Mouse (Mus musculus) midbrain, embryonic 14.5 days (tissue): ENCODE data around the gene Camk1d. TPM values are rescaled to one million over a fixed set of nuclear protein-coding genes. Genes with fewer than 3 reads are reported as not detected.
A peak's percentile ranks its signal among the peaks of the same experiment; 100 is the strongest.

Experiments used
- ATAC-seq: fragments of 200-750 bp; cut with Nextera tagmentation; 2 replicates; pipeline ENCODE4 v1.8.0; 2017; ENCODE audit warnings: moderate number of reproducible peaks, moderate library complexity; ENCODE audit not compliant: low FRiP score, low TSS enrichment
- DNase-seq: peaks from one replicate; pipeline ENCODE4 v3.0.0-alpha.2; 2015
- H3K27ac ChIP-seq: fragments of 300-500 bp; sonication (generic); replicated peaks from 2 replicates; pipeline ENCODE4 v1.5.1; 2014; ENCODE audit warnings: mild to moderate bottlenecking, low read depth, low read length, moderate library complexity
- H3K27me3 ChIP-seq: fragments of 300-500 bp; sonication (generic); 2 replicates; pipeline ENCODE4 v1.6.1; 2014; ENCODE audit warnings: low read length, control low read depth, mixed read lengths; ENCODE audit not compliant: control insufficient read depth, insufficient read depth
- H3K36me3 ChIP-seq: fragments of 300-500 bp; sonication (generic); 2 replicates; pipeline ENCODE4 v1.6.1; 2014; ENCODE audit warnings: low read length, control low read depth; ENCODE audit not compliant: control insufficient read depth, insufficient read depth
- H3K4me1 ChIP-seq: fragments of 300-500 bp; sonication (generic); 2 replicates; pipeline ENCODE4 v1.6.1; 2014; ENCODE audit warnings: mild to moderate bottlenecking, antibody characterized with exemption, low read length, control low read depth; ENCODE audit not compliant: control insufficient read depth, insufficient read depth
- H3K4me2 ChIP-seq: fragments of 300-500 bp; sonication (generic); 2 replicates; pipeline ENCODE4 v1.6.1; 2014; ENCODE audit warnings: mild to moderate bottlenecking, low read length, moderate library complexity
- H3K4me3 ChIP-seq: fragments of 300-500 bp; sonication (generic); replicated peaks from 2 replicates; pipeline ENCODE4 v1.5.1; 2014; ENCODE audit warnings: low read depth, low read length
- H3K9ac ChIP-seq: fragments of 300-500 bp; sonication (generic); replicated peaks from 2 replicates; pipeline ENCODE4 v1.6.1; 2014; ENCODE audit warnings: mild to moderate bottlenecking, low read length, moderate library complexity
- H3K9me3 ChIP-seq: fragments of 300-500 bp; sonication (generic); 2 replicates; pipeline ENCODE4 v1.6.1; 2016; ENCODE audit warnings: low read length, control low read depth, mixed read lengths; ENCODE audit not compliant: control insufficient read depth
- WGBS: fragments of 180-500 bp; shearing (Covaris S2); extraction: QIAGEN DNeasy Blood & Tissue Kit; methylation state at CpG from one replicate; pipeline ENCODE4 v1.1.7; 2014; 5-methylcytosine and 5-hydroxymethylcytosine counted together
- polyA plus RNA-seq: library from polyadenylated mRNA; unstranded; fragments of >200 nt; fragmentation: Nextera tagmentation; extraction: Ambion mirVana; gene quantifications from 2 replicates; pipeline ENCODE4 v1.2.1, GENCODE M21; 2014

The Camk1d gene
- polyA plus RNA-seq, 1 experiment from 2014 or later = 6.0 TPM

DNA sequence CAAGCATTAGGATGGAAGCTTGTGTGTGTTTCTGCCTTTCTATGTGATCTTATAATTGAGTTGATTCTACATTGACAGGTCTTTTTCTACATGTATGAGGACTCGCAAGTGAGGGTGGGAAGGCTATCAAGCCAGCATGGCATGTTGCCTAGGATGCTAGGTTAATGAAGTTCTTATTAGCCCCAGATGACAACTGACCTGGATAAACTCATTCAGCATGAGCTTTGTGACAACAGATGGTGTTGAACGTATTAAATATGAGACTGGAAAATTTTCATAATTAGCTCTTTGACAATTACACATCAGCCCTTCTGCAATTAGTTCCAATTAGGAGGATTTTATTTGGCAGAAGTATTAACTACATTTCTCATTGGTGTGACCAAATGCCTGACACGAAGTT is 343.7 kb downstream of the Camk1d start:
- Histone ChIP-seq H3K4me2 (no peak overlapping the region), H3K27me3 (no peaks in the 10 kb centered on the region), H3K4me1 (no peaks in the 10 kb centered on the region), H3K9me3 (no peaks in the 10 kb centered on the region), H3K4me3 (no peak overlapping the region), H3K9ac (no peak overlapping the region), H3K36me3 (no peaks in the 10 kb centered on the region), H3K27ac (no peak overlapping the region)
- 78% methylated on average over 3 of the region's 3 CpGs for WGBS
- ATAC-seq (no peak), DNase-seq (no peak)

DNA sequence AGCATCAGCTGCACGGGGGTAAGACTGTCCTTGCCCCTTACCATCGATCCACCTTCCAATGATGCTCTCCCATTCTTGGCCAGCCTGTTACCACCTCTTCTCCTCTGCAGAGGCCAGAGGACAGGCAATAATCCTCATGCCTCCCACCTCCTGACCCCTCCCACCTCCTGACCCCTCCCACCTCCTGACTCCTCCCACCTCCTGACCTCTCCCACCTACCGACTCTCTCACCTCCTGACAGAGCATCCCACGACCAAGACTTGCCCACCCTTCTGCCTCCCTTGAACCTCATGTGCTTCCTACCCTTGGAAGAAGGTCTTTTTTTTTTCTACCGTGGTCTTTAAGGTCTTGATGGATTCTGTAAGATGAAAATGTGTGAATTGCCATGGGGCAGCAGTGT is 350.5 kb downstream of the Camk1d start:
- H3K4me1 ChIP-seq = no peaks in the 10 kb centered on the region
- 66% methylated on average over 5 of the region's 5 CpGs for WGBS
- ATAC-seq = no peak
- no peak overlapping the region for H3K4me3 ChIP-seq
- no peaks in the 10 kb centered on the region for H3K9me3 ChIP-seq
- no peak overlapping the region for H3K9ac ChIP-seq
- H3K4me2 ChIP-seq = no peak overlapping the region
- no peaks in the 10 kb centered on the region for H3K27me3 ChIP-seq
- no peak overlapping the region for H3K27ac ChIP-seq
- no peak for DNase-seq
- no peaks in the 10 kb centered on the region for H3K36me3 ChIP-seq

DNA sequence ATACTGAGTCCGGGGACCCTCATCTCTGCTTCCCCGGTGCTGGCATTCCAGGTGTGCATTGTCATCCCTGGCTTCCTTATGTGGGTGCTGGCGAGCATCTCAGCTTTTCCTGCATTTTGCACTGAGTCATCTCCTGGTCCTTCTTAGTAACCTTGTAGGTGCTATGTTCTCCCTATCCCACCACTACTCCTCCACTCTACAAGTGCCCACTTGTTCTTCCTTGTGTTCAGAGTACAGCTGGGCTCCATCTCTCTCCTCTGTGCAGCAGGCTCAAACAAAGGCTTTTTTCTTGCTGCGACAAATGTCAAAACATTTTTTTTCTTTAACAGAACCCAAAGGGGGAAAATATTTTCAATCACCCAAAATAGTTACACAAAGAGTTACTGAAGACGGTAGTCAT is 356.3 kb downstream of the Camk1d start:
- WGBS = 93% methylated on average over 5 of the region's 5 CpGs

DNA sequence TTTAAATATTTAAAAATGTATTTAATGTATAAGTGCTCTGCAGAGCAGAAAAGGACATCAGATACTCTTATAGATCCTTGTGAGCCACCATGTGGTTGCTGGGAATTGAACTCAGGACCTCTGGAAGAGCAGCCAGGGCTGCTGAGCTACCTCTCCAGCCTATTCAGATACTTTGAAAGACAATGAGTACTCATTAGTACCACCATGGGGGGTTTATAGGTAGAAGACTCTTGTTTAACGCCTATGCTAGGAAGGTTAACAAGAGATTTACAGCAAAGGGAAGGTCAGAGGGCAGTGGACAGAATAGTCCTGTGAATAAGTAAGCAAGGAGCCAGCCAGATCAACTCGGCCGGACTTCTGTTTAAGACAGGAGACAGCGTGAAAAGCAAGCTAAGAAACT is 357.3 kb downstream of the Camk1d start:
- H3K27me3 ChIP-seq = no peaks in the 10 kb centered on the region
- ATAC-seq = no peak

More for the DNA sequence above, 356.3 kb downstream of the Camk1d start:
- Histone ChIP-seq H3K4me3 (no peak overlapping the region), H3K27ac (no peak overlapping the region), H3K27me3 (no peaks in the 10 kb centered on the region), H3K36me3 (no peaks in the 10 kb centered on the region), H3K4me1 (no peaks in the 10 kb centered on the region), H3K9ac (no peak overlapping the region), H3K9me3 (no peaks in the 10 kb centered on the region), H3K4me2 (no peak overlapping the region)
- ATAC-seq (no peak), DNase-seq (no peak)

DNA sequence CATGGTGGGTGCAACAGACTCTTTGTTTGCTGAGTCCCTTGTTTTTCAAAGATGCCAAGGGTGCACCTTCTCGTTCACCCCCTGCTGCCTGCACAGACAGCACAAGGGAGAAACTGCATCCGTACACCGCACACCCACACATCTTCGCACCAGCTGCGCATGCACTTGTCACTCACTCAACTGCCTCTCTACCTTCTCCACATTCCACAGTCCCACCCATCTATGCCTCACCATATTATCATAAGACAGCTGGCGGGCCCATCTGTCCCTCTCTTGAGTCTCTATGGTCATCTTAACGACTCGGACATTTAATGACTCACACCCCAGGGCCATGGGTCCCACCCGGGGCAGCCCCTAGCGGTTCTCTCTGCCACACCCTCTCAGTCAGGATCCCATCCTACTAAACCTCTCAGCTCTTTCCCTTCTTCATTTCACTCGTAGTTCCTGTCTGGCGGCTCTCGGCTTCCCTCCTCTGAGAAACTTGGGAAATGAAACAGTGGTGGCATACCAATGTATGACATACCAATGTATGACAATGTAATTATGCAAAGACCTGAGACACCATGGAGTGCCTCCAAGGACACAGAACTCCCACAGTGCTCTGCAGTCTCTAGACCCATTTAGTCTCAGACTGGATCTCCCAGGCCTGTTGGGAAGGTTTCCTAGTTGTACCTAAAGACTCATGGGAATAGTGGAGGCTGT is 361.3 kb downstream of the Camk1d start:
- WGBS = 91% methylated on average over 13 of the region's 13 CpGs

More for the DNA sequence above, 357.3 kb downstream of the Camk1d start:
- H3K9ac ChIP-seq = no peak overlapping the region
- DNase-seq = no peak
- no peaks in the 10 kb centered on the region for H3K36me3 ChIP-seq
- H3K27ac ChIP-seq = no peak overlapping the region
- no peak overlapping the region for H3K4me2 ChIP-seq
- no peak overlapping the region for H3K4me3 ChIP-seq
- no peaks in the 10 kb centered on the region for H3K4me1 ChIP-seq
- H3K9me3 ChIP-seq = no peaks in the 10 kb centered on the region
- 61% methylated on average over 4 of the region's 4 CpGs for WGBS

DNA sequence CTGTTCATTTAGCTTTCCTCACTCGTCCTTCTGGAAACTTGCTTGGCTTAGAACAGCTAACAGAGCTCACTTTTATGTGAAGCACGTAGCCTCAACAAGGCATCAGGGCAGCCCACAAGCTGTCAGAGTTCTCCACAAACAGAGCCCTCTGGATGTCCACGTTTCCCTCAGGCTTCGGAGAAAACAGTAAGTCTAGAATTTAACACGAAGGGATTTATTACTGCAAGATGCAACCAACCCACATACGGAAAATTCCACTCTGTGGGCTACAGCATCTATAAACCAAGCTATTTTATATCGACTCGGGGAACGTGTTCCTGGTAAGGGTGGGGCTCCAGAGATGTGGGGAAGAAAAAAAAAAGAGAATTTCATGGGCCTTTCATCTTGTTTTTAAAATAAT is 369.0 kb downstream of the Camk1d start:
- H3K9me3 ChIP-seq = no peaks in the 10 kb centered on the region
- H3K4me2 ChIP-seq = no peak overlapping the region
- 87% methylated on average over 9 of the region's 9 CpGs for WGBS
- no peak overlapping the region for H3K27ac ChIP-seq
- no peaks in the 10 kb centered on the region for H3K27me3 ChIP-seq
- DNase-seq (no peak), ATAC-seq (no peak)
- no peaks in the 10 kb centered on the region for H3K4me1 ChIP-seq
- no peak overlapping the region for H3K9ac ChIP-seq
- H3K4me3 ChIP-seq = no peak overlapping the region
- H3K36me3 ChIP-seq = no peaks in the 10 kb centered on the region

More for the DNA sequence above, 361.3 kb downstream of the Camk1d start:
- Histone ChIP-seq H3K27me3 (no peaks in the 10 kb centered on the region), H3K9me3 (no peaks in the 10 kb centered on the region), H3K9ac (no peak overlapping the region), H3K4me3 (no peak overlapping the region), H3K36me3 (no peaks in the 10 kb centered on the region), H3K4me1 (no peaks in the 10 kb centered on the region), H3K27ac (no peak overlapping the region), H3K4me2 (no peak overlapping the region)
- DNase-seq (no peak), ATAC-seq (no peak)

DNA sequence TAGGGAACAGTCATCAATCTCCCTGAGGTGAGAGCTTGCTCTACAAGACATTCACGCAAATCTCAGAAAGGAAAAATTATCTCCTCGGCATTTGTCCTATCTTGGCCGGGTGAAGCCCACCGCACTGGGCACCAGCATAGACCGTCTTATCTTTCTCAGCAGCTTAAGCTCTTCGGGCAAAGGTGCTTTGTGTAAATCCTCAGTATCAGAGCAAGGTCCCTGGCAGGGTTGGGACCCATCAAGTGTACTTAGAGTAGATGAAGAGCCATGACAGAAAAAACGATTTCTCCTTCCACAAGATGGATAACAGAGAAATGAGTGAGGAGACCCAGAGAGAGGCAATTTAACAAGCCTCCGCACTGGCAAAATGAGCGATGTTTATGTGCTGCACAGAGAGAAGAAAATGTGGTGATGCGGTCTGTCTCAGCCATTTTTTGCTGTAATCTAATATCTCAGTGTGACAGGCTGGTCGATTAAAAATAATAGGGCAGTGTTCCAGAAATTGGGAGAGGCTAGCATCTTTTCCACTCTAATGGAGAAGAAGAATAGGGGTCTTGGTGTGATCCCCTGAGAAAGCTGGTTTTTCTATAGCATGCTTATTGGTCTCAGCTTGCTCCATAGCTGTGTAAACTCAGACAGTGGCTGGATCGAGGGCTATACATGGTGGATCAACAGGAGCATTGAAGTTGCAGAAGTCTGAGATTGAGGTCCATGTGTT is 386.6 kb downstream of the Camk1d start:
- Histone ChIP-seq H3K9ac (no peak overlapping the region), H3K27ac (0 out of 2 replicates have a peak overlapping the region, but pooled peaks have one; percentile 2), H3K36me3 (no peaks in the 10 kb centered on the region), H3K4me3 (no peak overlapping the region), H3K9me3 (no peaks in the 10 kb centered on the region), H3K27me3 (no peaks in the 10 kb centered on the region), H3K4me1 (0 out of 2 replicates have a peak, but pooled peaks cover 3% of the 10 kb centered on the region), H3K4me2 (no peak overlapping the region)
- DNase-seq (no peak), ATAC-seq (no peak)
- WGBS = 73% methylated on average over 12 of the region's 12 CpGs

DNA sequence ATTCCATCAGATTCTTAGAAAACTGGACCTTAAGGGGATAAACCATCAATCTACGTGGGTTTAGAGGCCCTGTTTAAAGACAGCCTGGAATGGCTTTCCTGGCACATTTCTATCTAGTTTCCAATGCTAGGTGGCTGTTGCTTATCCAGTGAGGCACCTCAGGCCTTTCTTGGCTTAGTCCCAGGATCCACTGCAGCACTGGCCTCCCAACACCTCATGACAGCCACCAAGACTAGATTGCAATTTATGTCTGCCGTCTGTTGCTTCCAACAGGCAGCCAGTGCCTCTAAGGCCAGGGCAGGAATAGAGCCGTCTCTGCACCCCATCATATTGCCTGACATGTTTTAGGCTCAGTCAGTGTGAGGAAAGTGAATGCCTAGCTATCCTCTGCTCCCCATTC is 389.5 kb downstream of the Camk1d start:
- Histone ChIP-seq H3K9me3 (no peaks in the 10 kb centered on the region), H3K36me3 (no peaks in the 10 kb centered on the region), H3K4me3 (no peak overlapping the region), H3K27me3 (no peaks in the 10 kb centered on the region), H3K4me1 (0 out of 2 replicates have a peak, but pooled peaks cover 3% of the 10 kb centered on the region), H3K9ac (no peak overlapping the region), H3K4me2 (no peak overlapping the region), H3K27ac (no peak overlapping the region)
- DNase-seq = no peak
- 90% methylated on average over 3 of the region's 3 CpGs for WGBS
- ATAC-seq = no peak
